Mouse (Mus musculus): ENCODE results near the gene Pappa2.

The Pappa2 gene

GRCm38 (mm10) chr1:158915592-158915991, 64.7 kb downstream of the Pappa2 start:
- in situ Hi-C loops (cut with MboI, MseI), result no loop called here

GRCm38 (mm10) chr1:158910661-158911060, 69.6 kb downstream of the Pappa2 start:
- in situ Hi-C loops (cut with MboI, MseI), result no loop called here

GRCm38 (mm10) chr1:158897339-158897738, 83.0 kb downstream of the Pappa2 start:
- in situ Hi-C loops (cut with MboI, MseI), result no loop called here

GRCm38 (mm10) chr1:158894441-158894840, 85.8 kb downstream of the Pappa2 start:
- in situ Hi-C loops (cut with MboI, MseI), result no loop called here

GRCm38 (mm10) chr1:158875487-158875886, 104.8 kb downstream of the Pappa2 start:
- in situ Hi-C loops (cut with MboI, MseI), result no loop called here

GRCm38 (mm10) chr1:158874552-158875077, 105.7 kb downstream of the Pappa2 start:
- in situ Hi-C loops (cut with MboI, MseI), result no loop called here

- in situ Hi-C loops (cut with MboI, MseI), result no loop called here
These were observed 106.7 kb downstream of the Pappa2 start for GRCm38 (mm10) chr1:158873631-158874030.

GRCm38 (mm10) chr1:158871401-158871800, 108.9 kb downstream of the Pappa2 start:
- in situ Hi-C loops (cut with MboI, MseI), result no loop called here

GRCm38 (mm10) chr1:158860190-158860589, 120.1 kb downstream of the Pappa2 start:
- in situ Hi-C loops (cut with MboI, MseI), result no loop called here

- in situ Hi-C loops (cut with MboI, MseI), result no loop called here
These were observed 126.1 kb downstream of the Pappa2 start for GRCm38 (mm10) chr1:158853936-158854882.

GRCm38 (mm10) chr1:158852836-158853567, 127.3 kb downstream of the Pappa2 start:
- in situ Hi-C loops (cut with MboI, MseI), result no loop called here

GRCm38 (mm10) chr1:158850459-158850858, 129.8 kb downstream of the Pappa2 start:
- in situ Hi-C loops (cut with MboI, MseI), result no loop called here

- in situ Hi-C loops (cut with MboI, MseI), result no loop called here
These were observed 135.7 kb downstream of the Pappa2 start for GRCm38 (mm10) chr1:158844604-158845003.

- in situ Hi-C loops (cut with MboI, MseI), result no loop called here
These were observed 143.1 kb downstream of the Pappa2 start for GRCm38 (mm10) chr1:158837151-158837550.

GRCm38 (mm10) chr1:158830152-158830551, 150.1 kb downstream of the Pappa2 start:
- in situ Hi-C loops (cut with MboI, MseI), result no loop called here

GRCm38 (mm10) chr1:158827931-158828330, 152.4 kb downstream of the Pappa2 start:
- in situ Hi-C loops (cut with MboI, MseI), result no loop called here

- in situ Hi-C loops (cut with MboI, MseI), result no loop called here
These were observed 160.6 kb downstream of the Pappa2 start for GRCm38 (mm10) chr1:158819676-158820075.

GRCm38 (mm10) chr1:158816479-158816878, 163.8 kb downstream of the Pappa2 start:
- in situ Hi-C loops (cut with MboI, MseI), result no loop called here

GRCm38 (mm10) chr1:158811887-158812286, 168.4 kb downstream of the Pappa2 start:
- in situ Hi-C loops (cut with MboI, MseI), result no loop called here

- in situ Hi-C loops (cut with MboI, MseI), result no loop called here
These were observed 204.8 kb downstream of the Pappa2 start for GRCm38 (mm10) chr1:158775486-158775885.

GRCm38 (mm10) chr1:158773102-158773501, 207.2 kb downstream of the Pappa2 start:
- in situ Hi-C loops (cut with MboI, MseI), result no loop called here

- in situ Hi-C loops (cut with MboI, MseI), result no loop called here
These were observed 209.5 kb downstream of the Pappa2 start for GRCm38 (mm10) chr1:158770756-158771155.
